Mouse (Mus musculus): ENCODE results near the gene Olfr992. TPM values are rescaled to one million over a fixed set of nuclear protein-coding genes. Genes with fewer than 3 reads are reported as not detected.
"Not testable (repeated sequence)": the region's sequence is repeated elsewhere in the genome, so short reads cannot be mapped to it uniquely, and the experiment has no call there.

The Olfr992 gene
- not detected in 2 replicates for polyA plus RNA-seq (2014; fragmentation: Nextera tagmentation; extraction: Ambion mirVana)

GRCm38 (mm10) chr2:85409369-85409768, at the start of gene Olfr992:
Gene Olfr992, minus strand, starts transcription at chr2:85409469.
- no peak for ATAC-seq (ENCODE audit: insufficient read depth, low FRiP score, low TSS enrichment)
- no peak within 1 kb of the TSS for H3K9ac ChIP-seq (ENCODE audit: low read length)
- no peaks in the 10 kb centered on the region for H3K27me3 ChIP-seq (ENCODE audit: control insufficient read depth, insufficient read depth, low read length)
- H3K9me3 ChIP-seq (ENCODE audit: control insufficient read depth, low read length): no peaks in the 10 kb centered on the region
- H3K4me1 ChIP-seq (ENCODE audit: control insufficient read depth, insufficient read depth, low read length): no peaks in the 10 kb centered on the region
- no peak within 1 kb of the TSS for H3K4me2 ChIP-seq (ENCODE audit: low read depth)
- no peak within 1 kb of the TSS for H3K4me3 ChIP-seq (ENCODE audit: low read depth, low read length)
- 67% methylated on average over 2 of the region's 2 CpGs for WGBS
- no peaks in the 10 kb centered on the region for H3K36me3 ChIP-seq (ENCODE audit: control insufficient read depth, insufficient read depth, low read length)
- DNase-seq (ENCODE audit: low spot score): no peak
- no peak within 1 kb of the TSS for H3K27ac ChIP-seq (ENCODE audit: low read depth, low read length)

GRCm38 (mm10) chr2:85443539-85443938, 34.3 kb upstream of the Olfr992 start, which contains the start of gene Olfr995:
Gene Olfr995, minus strand, starts transcription at chr2:85443639.
- no peak within 1 kb of the TSS for H3K4me2 ChIP-seq (ENCODE audit: low read depth)
- H3K9ac ChIP-seq (ENCODE audit: low read length): no peak within 1 kb of the TSS
- DNase-seq (ENCODE audit: low spot score) (no peak), ATAC-seq (ENCODE audit: insufficient read depth, low FRiP score, low TSS enrichment) (no peak)
- H3K4me1 ChIP-seq (ENCODE audit: control insufficient read depth, insufficient read depth, low read length): no peaks in the 10 kb centered on the region
- WGBS: 25% methylated on average over 1 of the region's 1 CpGs
- H3K27me3 ChIP-seq (ENCODE audit: control insufficient read depth, insufficient read depth, low read length): no peaks in the 10 kb centered on the region
- no peak within 1 kb of the TSS for H3K4me3 ChIP-seq (ENCODE audit: low read depth, low read length)
- no peaks in the 10 kb centered on the region for H3K9me3 ChIP-seq (ENCODE audit: control insufficient read depth, low read length)
- H3K27ac ChIP-seq (ENCODE audit: low read depth, low read length): no peak within 1 kb of the TSS
- no peaks in the 10 kb centered on the region for H3K36me3 ChIP-seq (ENCODE audit: control insufficient read depth, insufficient read depth, low read length)

GRCm38 (mm10) chr2:85442546-85442945, 33.3 kb upstream of the Olfr992 start:
- no peak overlapping the region for H3K4me3 ChIP-seq (ENCODE audit: low read depth, low read length)
- no peak overlapping the region for H3K4me2 ChIP-seq (ENCODE audit: low read depth)
- no peak for DNase-seq (ENCODE audit: low spot score)
- no peaks in the 10 kb centered on the region for H3K36me3 ChIP-seq (ENCODE audit: control insufficient read depth, insufficient read depth, low read length)
- H3K9ac ChIP-seq (ENCODE audit: low read length): no peak overlapping the region
- H3K27ac ChIP-seq (ENCODE audit: low read depth, low read length): no peak overlapping the region
- H3K9me3 ChIP-seq (ENCODE audit: control insufficient read depth, low read length): no peaks in the 10 kb centered on the region
- no peak for ATAC-seq (ENCODE audit: insufficient read depth, low FRiP score, low TSS enrichment)
- H3K27me3 ChIP-seq (ENCODE audit: control insufficient read depth, insufficient read depth, low read length): no peaks in the 10 kb centered on the region
- no peaks in the 10 kb centered on the region for H3K4me1 ChIP-seq (ENCODE audit: control insufficient read depth, insufficient read depth, low read length)

DNA sequence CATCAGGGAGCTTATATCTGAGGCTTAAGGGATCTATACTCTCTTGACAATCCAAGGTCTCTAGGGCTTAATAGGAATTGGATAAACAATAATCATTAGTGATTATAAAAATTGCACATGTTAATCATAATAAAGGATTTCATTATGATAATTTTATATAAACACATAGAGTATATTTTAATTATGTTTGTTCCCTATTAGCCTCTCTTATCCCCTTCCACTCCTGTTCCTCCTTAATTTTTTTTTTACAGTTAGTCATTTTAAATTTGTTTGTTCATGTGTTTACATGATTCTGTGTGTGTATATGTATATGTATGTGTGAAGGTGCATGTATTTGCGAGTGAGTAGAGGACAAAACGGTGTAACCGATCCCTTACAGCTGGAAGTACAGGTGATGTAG, 27.1 kb upstream of the Olfr992 start, which contains the start of gene Olfr994:
Gene Olfr994, minus strand, starts transcription at position 101 of the 400 bp plus-strand sequence.
- Histone ChIP-seq H3K27me3 (ENCODE audit: control insufficient read depth, insufficient read depth, low read length) (no peaks in the 10 kb centered on the region), H3K9ac (ENCODE audit: low read length) (no peak within 1 kb of the TSS), H3K27ac (ENCODE audit: low read depth, low read length) (no peak within 1 kb of the TSS), H3K4me3 (ENCODE audit: low read depth, low read length) (no peak within 1 kb of the TSS), H3K4me2 (ENCODE audit: low read depth) (no peak within 1 kb of the TSS), H3K4me1 (ENCODE audit: control insufficient read depth, insufficient read depth, low read length) (no peaks in the 10 kb centered on the region), H3K36me3 (ENCODE audit: control insufficient read depth, insufficient read depth, low read length) (no peaks in the 10 kb centered on the region), H3K9me3 (ENCODE audit: control insufficient read depth, low read length) (no peaks in the 10 kb centered on the region)
- 91% methylated on average over 3 of the region's 3 CpGs for WGBS
- ATAC-seq (ENCODE audit: insufficient read depth, low FRiP score, low TSS enrichment) (no peak), DNase-seq (ENCODE audit: low spot score) (no peak)

DNA sequence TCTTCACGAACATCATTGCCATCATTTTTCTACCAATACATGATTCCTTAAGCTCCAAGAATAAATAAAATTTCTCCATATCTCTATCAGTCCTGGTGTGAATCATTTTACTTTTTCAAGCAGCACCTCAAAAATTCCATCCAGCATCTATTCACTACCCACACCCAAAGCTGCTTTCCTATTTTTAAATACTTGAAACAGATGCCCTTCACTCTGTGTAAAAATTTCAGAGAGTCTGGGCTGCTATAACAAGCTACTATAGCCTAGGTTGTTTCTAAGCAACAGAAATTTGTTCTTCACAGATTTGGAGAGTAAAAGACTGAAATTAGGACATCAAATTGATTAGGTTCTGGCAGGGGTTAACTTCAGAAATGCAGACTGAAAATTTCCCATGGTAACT, 16.6 kb upstream of the Olfr992 start:
- no peak overlapping the region for H3K4me2 ChIP-seq (ENCODE audit: low read depth)
- H3K9me3 ChIP-seq (ENCODE audit: control insufficient read depth, low read length): no peaks in the 10 kb centered on the region
- no peak overlapping the region for H3K9ac ChIP-seq (ENCODE audit: low read length)
- no peak overlapping the region for H3K27ac ChIP-seq (ENCODE audit: low read depth, low read length)
- 88% methylated on average over 1 of the region's 1 CpGs for WGBS
- H3K4me1 ChIP-seq (ENCODE audit: control insufficient read depth, insufficient read depth, low read length): no peaks in the 10 kb centered on the region
- ATAC-seq (ENCODE audit: insufficient read depth, low FRiP score, low TSS enrichment): no peak
- no peaks in the 10 kb centered on the region for H3K36me3 ChIP-seq (ENCODE audit: control insufficient read depth, insufficient read depth, low read length)
- DNase-seq (ENCODE audit: low spot score): no peak
- H3K4me3 ChIP-seq (ENCODE audit: low read depth, low read length): no peak overlapping the region
- H3K27me3 ChIP-seq (ENCODE audit: control insufficient read depth, insufficient read depth, low read length): no peaks in the 10 kb centered on the region

DNA sequence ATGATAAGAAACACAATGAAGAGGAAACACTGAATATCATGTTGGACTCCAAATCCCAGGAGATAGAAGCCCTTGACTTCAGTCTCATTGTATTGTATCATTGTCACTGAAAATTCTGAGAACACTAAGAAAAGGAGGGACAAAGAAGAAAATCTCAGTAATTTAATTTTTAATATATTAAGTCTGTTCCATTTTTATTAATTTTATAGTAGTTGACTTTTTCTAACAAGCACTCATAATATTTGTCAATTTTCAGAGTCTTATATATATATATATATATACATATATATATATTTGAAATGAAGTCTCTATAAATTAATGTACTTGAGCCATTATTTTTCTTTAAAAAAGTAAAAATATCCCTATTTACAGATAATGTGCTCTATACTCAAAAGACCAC, 5.5 kb upstream of the Olfr992 start, which contains the start of gene Olfr993:
Gene Olfr993, minus strand, starts transcription at position 101 of the 400 bp plus-strand sequence.
- Histone ChIP-seq H3K4me2 (ENCODE audit: low read depth) (no peak within 1 kb of the TSS), H3K27me3 (ENCODE audit: control insufficient read depth, insufficient read depth, low read length) (no peaks in the 10 kb centered on the region)
- no peak for ATAC-seq (ENCODE audit: insufficient read depth, low FRiP score, low TSS enrichment)

GRCm38 (mm10) chr2:85363127-85363526, 46.1 kb downstream of the Olfr992 start, which contains the start of gene Olfr988:
Gene Olfr988, minus strand, starts transcription at chr2:85363227.
- H3K27me3 ChIP-seq (ENCODE audit: control insufficient read depth, insufficient read depth, low read length); H3K4me3 ChIP-seq (ENCODE audit: low read depth, low read length); H3K4me2 ChIP-seq (ENCODE audit: low read depth); H3K9me3 ChIP-seq (ENCODE audit: control insufficient read depth, low read length); H3K27ac ChIP-seq (ENCODE audit: low read depth, low read length); H3K36me3 ChIP-seq (ENCODE audit: control insufficient read depth, insufficient read depth, low read length); H3K4me1 ChIP-seq (ENCODE audit: control insufficient read depth, insufficient read depth, low read length); H3K9ac ChIP-seq (ENCODE audit: low read length); ATAC-seq (ENCODE audit: insufficient read depth, low FRiP score, low TSS enrichment); DNase-seq (ENCODE audit: low spot score): not testable (repeated sequence)

More for the DNA sequence above, 5.5 kb upstream of the Olfr992 start, which contains the start of gene Olfr993:
- Histone ChIP-seq H3K4me3 (ENCODE audit: low read depth, low read length) (no peak within 1 kb of the TSS), H3K4me1 (ENCODE audit: control insufficient read depth, insufficient read depth, low read length) (no peaks in the 10 kb centered on the region), H3K27ac (ENCODE audit: low read depth, low read length) (no peak within 1 kb of the TSS), H3K9me3 (ENCODE audit: control insufficient read depth, low read length) (no peaks in the 10 kb centered on the region), H3K9ac (ENCODE audit: low read length) (no peak within 1 kb of the TSS), H3K36me3 (ENCODE audit: control insufficient read depth, insufficient read depth, low read length) (no peaks in the 10 kb centered on the region)
- DNase-seq (ENCODE audit: low spot score): no peak

Other genes with a start within 250 kb of the Olfr992 start
- gene Lrrc55, start 212.3 kb downstream of the Olfr992 start, polyA plus RNA-seq (2014; fragmentation: Nextera tagmentation; extraction: Ambion mirVana): 1.1 and 1.2 TPM in 2 replicates
- gene Olfr987, start 70.2 kb downstream of the Olfr992 start, polyA plus RNA-seq (2014; fragmentation: Nextera tagmentation; extraction: Ambion mirVana): not detected in 2 replicates
- gene Olfr988, start 46.2 kb downstream of the Olfr992 start, polyA plus RNA-seq (2014; fragmentation: Nextera tagmentation; extraction: Ambion mirVana): not detected in 2 replicates
- gene Olfr993, start 5.4 kb upstream of the Olfr992 start, polyA plus RNA-seq (2014; fragmentation: Nextera tagmentation; extraction: Ambion mirVana): not detected in 2 replicates
- gene Olfr994, start 27.0 kb upstream of the Olfr992 start, polyA plus RNA-seq (2014; fragmentation: Nextera tagmentation; extraction: Ambion mirVana): not detected in 2 replicates
- gene Olfr995, start 34.2 kb upstream of the Olfr992 start, polyA plus RNA-seq (2014; fragmentation: Nextera tagmentation; extraction: Ambion mirVana): not detected in 2 replicates
- gene 4833423E24Rik, start 109.6 kb upstream of the Olfr992 start, polyA plus RNA-seq (2014; fragmentation: Nextera tagmentation; extraction: Ambion mirVana): not detected in 2 replicates
- not detected in 2 replicates for gene Olfr996, start 169.7 kb upstream of the Olfr992 start, polyA plus RNA-seq (2014; fragmentation: Nextera tagmentation; extraction: Ambion mirVana)
- not detected in 2 replicates for gene Olfr998, start 179.5 kb upstream of the Olfr992 start, polyA plus RNA-seq (2014; fragmentation: Nextera tagmentation; extraction: Ambion mirVana)
- not detected in 2 replicates for gene Olfr1000, start 202.4 kb upstream of the Olfr992 start, polyA plus RNA-seq (2014; fragmentation: Nextera tagmentation; extraction: Ambion mirVana)
- gene Olfr1002, start 241.2 kb upstream of the Olfr992 start, polyA plus RNA-seq (2014; fragmentation: Nextera tagmentation; extraction: Ambion mirVana): not detected in 2 replicates